Mouse (Mus musculus): Measurements from ENCODE around the gene Ctnna2. TPM values are rescaled to one million over a fixed set of nuclear protein-coding genes. Genes with fewer than 3 reads are reported as not detected.

Ctnna2 gene
- polyA plus RNA-seq, 1 experiment from 2014 or later = 0.79 TPM

GRCm38 (mm10) chr6:77569851-77570250, 409.6 kb downstream of the Ctnna2 start:
- H3K9ac ChIP-seq = no peak overlapping the region
- no peaks in the 10 kb centered on the region for H3K27me3 ChIP-seq (replicated peaks)
- H3K4me1 ChIP-seq = no peaks in the 10 kb centered on the region
- H3K9me3 ChIP-seq (replicated peaks) = no peaks in the 10 kb centered on the region
- ATAC-seq = no peak
- H3K4me2 ChIP-seq = no peak overlapping the region
- 79% methylated on average over 3 of the region's 3 CpGs for WGBS (ENCODE audit: insufficient replicate concordance)
- H3K36me3 ChIP-seq = no peaks in the 10 kb centered on the region
- H3K4me3 ChIP-seq = no peak overlapping the region
- no peak overlapping the region for H3K27ac ChIP-seq

GRCm38 (mm10) chr6:77556181-77556580, 423.3 kb downstream of the Ctnna2 start:
- H3K27me3 ChIP-seq (replicated peaks) = no peaks in the 10 kb centered on the region
- H3K4me1 ChIP-seq = no peaks in the 10 kb centered on the region
- no peak overlapping the region for H3K4me2 ChIP-seq
- no peaks in the 10 kb centered on the region for H3K9me3 ChIP-seq (replicated peaks)
- H3K9ac ChIP-seq = no peak overlapping the region
- ATAC-seq = no peak
- H3K4me3 ChIP-seq = no peak overlapping the region
- no peaks in the 10 kb centered on the region for H3K36me3 ChIP-seq
- WGBS (ENCODE audit: insufficient replicate concordance) = 55% methylated on average over 1 of the region's 1 CpGs
- no peak overlapping the region for H3K27ac ChIP-seq

- H3K27me3 ChIP-seq (replicated peaks) = no peaks in the 10 kb centered on the region
- H3K36me3 ChIP-seq = no peaks in the 10 kb centered on the region
- H3K9me3 ChIP-seq (replicated peaks) = no peaks in the 10 kb centered on the region
- no peak overlapping the region for H3K4me2 ChIP-seq
- no peak overlapping the region for H3K9ac ChIP-seq
- H3K4me3 ChIP-seq = no peak overlapping the region
- no peaks in the 10 kb centered on the region for H3K4me1 ChIP-seq
- no peak for ATAC-seq
- no peak overlapping the region for H3K27ac ChIP-seq
- 69% methylated on average over 15 of the region's 15 CpGs for WGBS (ENCODE audit: insufficient replicate concordance)
These were observed 442.3 kb downstream of the Ctnna2 start for GRCm38 (mm10) chr6:77537055-77537807.

- Histone ChIP-seq H3K4me3 (no peak overlapping the region), H3K4me2 (no peak overlapping the region), H3K36me3 (no peaks in the 10 kb centered on the region), H3K9me3 (replicated peaks) (no peaks in the 10 kb centered on the region), H3K4me1 (no peaks in the 10 kb centered on the region), H3K27ac (no peak overlapping the region), H3K9ac (no peak overlapping the region), H3K27me3 (replicated peaks) (no peaks in the 10 kb centered on the region)
- 59% methylated on average over 2 of the region's 2 CpGs for WGBS (ENCODE audit: insufficient replicate concordance)
- ATAC-seq = no peak
These were observed 451.9 kb downstream of the Ctnna2 start for GRCm38 (mm10) chr6:77527636-77528035.

- H3K27ac ChIP-seq = no peak overlapping the region
- H3K4me2 ChIP-seq = no peak overlapping the region
- no peak for ATAC-seq
- H3K4me3 ChIP-seq = no peak overlapping the region
- no peaks in the 10 kb centered on the region for H3K36me3 ChIP-seq
- no peaks in the 10 kb centered on the region for H3K27me3 ChIP-seq (replicated peaks)
- no peak overlapping the region for H3K9ac ChIP-seq
- H3K9me3 ChIP-seq (replicated peaks) = no peaks in the 10 kb centered on the region
- 53% methylated on average over 2 of the region's 2 CpGs for WGBS (ENCODE audit: insufficient replicate concordance)
- no peaks in the 10 kb centered on the region for H3K4me1 ChIP-seq
These were observed 457.7 kb downstream of the Ctnna2 start for GRCm38 (mm10) chr6:77521836-77522235.

GRCm38 (mm10) chr6:77516515-77516914, 463.0 kb downstream of the Ctnna2 start:
- H3K4me3 ChIP-seq = no peak overlapping the region
- no peak for ATAC-seq
- no peaks in the 10 kb centered on the region for H3K36me3 ChIP-seq
- no peak overlapping the region for H3K9ac ChIP-seq
- no peaks in the 10 kb centered on the region for H3K27me3 ChIP-seq (replicated peaks)
- H3K9me3 ChIP-seq (replicated peaks) = no peaks in the 10 kb centered on the region
- no peaks in the 10 kb centered on the region for H3K4me1 ChIP-seq
- WGBS (ENCODE audit: insufficient replicate concordance) = 60% methylated on average over 2 of the region's 2 CpGs
- no peak overlapping the region for H3K27ac ChIP-seq
- H3K4me2 ChIP-seq = no peak overlapping the region

- no peaks in the 10 kb centered on the region for H3K4me1 ChIP-seq
- 20% methylated on average over 5 of the region's 5 CpGs for WGBS (ENCODE audit: insufficient replicate concordance)
These were observed 467.7 kb downstream of the Ctnna2 start for GRCm38 (mm10) chr6:77511805-77512204.

GRCm38 (mm10) chr6:77491721-77492120, 487.8 kb downstream of the Ctnna2 start:
- Histone ChIP-seq H3K27ac (no peak overlapping the region), H3K9ac (no peak overlapping the region), H3K9me3 (replicated peaks) (no peaks in the 10 kb centered on the region), H3K4me1 (no peaks in the 10 kb centered on the region), H3K36me3 (no peaks in the 10 kb centered on the region), H3K4me2 (no peak overlapping the region), H3K4me3 (no peak overlapping the region), H3K27me3 (replicated peaks) (no peaks in the 10 kb centered on the region)
- ATAC-seq = no peak
- WGBS (ENCODE audit: insufficient replicate concordance) = 79% methylated on average over 5 of the region's 5 CpGs

More at GRCm38 (mm10) chr6:77511805-77512204, 467.7 kb downstream of the Ctnna2 start:
- Histone ChIP-seq H3K36me3 (no peaks in the 10 kb centered on the region), H3K4me3 (no peak overlapping the region), H3K9me3 (replicated peaks) (no peaks in the 10 kb centered on the region), H3K27me3 (replicated peaks) (no peaks in the 10 kb centered on the region), H3K27ac (no peak overlapping the region), H3K4me2 (no peak overlapping the region), H3K9ac (no peak overlapping the region)
- ATAC-seq = no peak

- no peaks in the 10 kb centered on the region for H3K9me3 ChIP-seq (replicated peaks)
- H3K36me3 ChIP-seq = no peaks in the 10 kb centered on the region
- H3K27ac ChIP-seq = no peak overlapping the region
- H3K4me2 ChIP-seq = no peak overlapping the region
- no peak overlapping the region for H3K9ac ChIP-seq
- H3K4me1 ChIP-seq = no peaks in the 10 kb centered on the region
- ATAC-seq = no peak
- H3K4me3 ChIP-seq = no peak overlapping the region
- 85% methylated on average over 3 of the region's 3 CpGs for WGBS (ENCODE audit: insufficient replicate concordance)
- no peaks in the 10 kb centered on the region for H3K27me3 ChIP-seq (replicated peaks)
These were observed 492.8 kb downstream of the Ctnna2 start for GRCm38 (mm10) chr6:77486658-77487057.

- Histone ChIP-seq H3K4me2 (no peak overlapping the region), H3K9me3 (replicated peaks) (no peaks in the 10 kb centered on the region), H3K9ac (no peak overlapping the region), H3K27ac (no peak overlapping the region), H3K27me3 (replicated peaks) (no peaks in the 10 kb centered on the region), H3K36me3 (no peaks in the 10 kb centered on the region), H3K4me1 (no peaks in the 10 kb centered on the region), H3K4me3 (no peak overlapping the region)
- ATAC-seq = no peak
- WGBS (ENCODE audit: insufficient replicate concordance) = 64% methylated on average over 3 of the region's 3 CpGs
These were observed 497.4 kb downstream of the Ctnna2 start for GRCm38 (mm10) chr6:77482081-77482480.

- H3K9ac ChIP-seq = no peak overlapping the region
- 57% methylated on average over 1 of the region's 1 CpGs for WGBS (ENCODE audit: insufficient replicate concordance)
- H3K27ac ChIP-seq = no peak overlapping the region
- no peak overlapping the region for H3K4me2 ChIP-seq
- H3K9me3 ChIP-seq (replicated peaks) = no peaks in the 10 kb centered on the region
- no peaks in the 10 kb centered on the region for H3K4me1 ChIP-seq
- H3K27me3 ChIP-seq (replicated peaks) = no peaks in the 10 kb centered on the region
- no peak for ATAC-seq
- no peaks in the 10 kb centered on the region for H3K36me3 ChIP-seq
- no peak overlapping the region for H3K4me3 ChIP-seq
These were observed 504.1 kb downstream of the Ctnna2 start for GRCm38 (mm10) chr6:77475354-77475753.

- no peak overlapping the region for H3K4me3 ChIP-seq
- H3K27me3 ChIP-seq (replicated peaks) = no peaks in the 10 kb centered on the region
- H3K4me2 ChIP-seq = no peak overlapping the region
- WGBS (ENCODE audit: insufficient replicate concordance) = 75% methylated on average over 7 of the region's 7 CpGs
- ATAC-seq = no peak
- H3K9me3 ChIP-seq (replicated peaks) = no peaks in the 10 kb centered on the region
- H3K36me3 ChIP-seq = no peaks in the 10 kb centered on the region
- H3K4me1 ChIP-seq = no peaks in the 10 kb centered on the region
- no peak overlapping the region for H3K27ac ChIP-seq
- H3K9ac ChIP-seq = no peak overlapping the region
These were observed 506.2 kb downstream of the Ctnna2 start for GRCm38 (mm10) chr6:77473256-77473655.

GRCm38 (mm10) chr6:77468058-77468457, 511.4 kb downstream of the Ctnna2 start:
- no peak overlapping the region for H3K9ac ChIP-seq
- no peaks in the 10 kb centered on the region for H3K9me3 ChIP-seq (replicated peaks)
- H3K4me2 ChIP-seq = no peak overlapping the region
- no peaks in the 10 kb centered on the region for H3K36me3 ChIP-seq
- H3K27ac ChIP-seq = no peak overlapping the region
- WGBS (ENCODE audit: insufficient replicate concordance) = 74% methylated on average over 3 of the region's 3 CpGs
- H3K4me1 ChIP-seq = no peaks in the 10 kb centered on the region
- no peak overlapping the region for H3K4me3 ChIP-seq
- ATAC-seq = no peak
- no peaks in the 10 kb centered on the region for H3K27me3 ChIP-seq (replicated peaks)
